Mouse (Mus musculus) midbrain, embryonic 14.5 days (tissue): ENCODE measurements at regions not wholly inside any gene's neighbourhood (a gene's known extent, or its start where the extent isn't known, plus 50 kb on each side); places are given as distances from the start of the nearest gene placed in this dataset.

Experiments
- ATAC-seq: fragments of 200-750 bp; cut with Nextera tagmentation; 2 replicates; pipeline ENCODE4 v1.8.0; 2017; ENCODE audit warnings: moderate number of reproducible peaks, moderate library complexity; ENCODE audit not compliant: low FRiP score, low TSS enrichment
- DNase-seq: peaks from one replicate; pipeline ENCODE4 v3.0.0-alpha.2; 2015
- H3K27ac ChIP-seq: fragments of 300-500 bp; sonication (generic); replicated peaks from 2 replicates; pipeline ENCODE4 v1.5.1; 2014; ENCODE audit warnings: mild to moderate bottlenecking, low read depth, low read length, moderate library complexity
- H3K27me3 ChIP-seq: fragments of 300-500 bp; sonication (generic); 2 replicates; pipeline ENCODE4 v1.6.1; 2014; ENCODE audit warnings: low read length, control low read depth, mixed read lengths; ENCODE audit not compliant: control insufficient read depth, insufficient read depth
- H3K36me3 ChIP-seq: fragments of 300-500 bp; sonication (generic); 2 replicates; pipeline ENCODE4 v1.6.1; 2014; ENCODE audit warnings: low read length, control low read depth; ENCODE audit not compliant: control insufficient read depth, insufficient read depth
- H3K4me1 ChIP-seq: fragments of 300-500 bp; sonication (generic); 2 replicates; pipeline ENCODE4 v1.6.1; 2014; ENCODE audit warnings: mild to moderate bottlenecking, antibody characterized with exemption, low read length, control low read depth; ENCODE audit not compliant: control insufficient read depth, insufficient read depth
- H3K4me2 ChIP-seq: fragments of 300-500 bp; sonication (generic); 2 replicates; pipeline ENCODE4 v1.6.1; 2014; ENCODE audit warnings: mild to moderate bottlenecking, low read length, moderate library complexity
- H3K4me3 ChIP-seq: fragments of 300-500 bp; sonication (generic); replicated peaks from 2 replicates; pipeline ENCODE4 v1.5.1; 2014; ENCODE audit warnings: low read depth, low read length
- H3K9ac ChIP-seq: fragments of 300-500 bp; sonication (generic); replicated peaks from 2 replicates; pipeline ENCODE4 v1.6.1; 2014; ENCODE audit warnings: mild to moderate bottlenecking, low read length, moderate library complexity
- H3K9me3 ChIP-seq: fragments of 300-500 bp; sonication (generic); 2 replicates; pipeline ENCODE4 v1.6.1; 2016; ENCODE audit warnings: low read length, control low read depth, mixed read lengths; ENCODE audit not compliant: control insufficient read depth
- WGBS: fragments of 180-500 bp; shearing (Covaris S2); extraction: QIAGEN DNeasy Blood & Tissue Kit; methylation state at CpG from one replicate; pipeline ENCODE4 v1.1.7; 2014; 5-methylcytosine and 5-hydroxymethylcytosine counted together

- 84% methylated on average over 7 of the region's 7 CpGs for WGBS
- peaks cover 4% of the 10 kb centered on the region; the same call in 1 of the 2 replicates for H3K36me3 ChIP-seq
- H3K27ac ChIP-seq: peak overlapping the region; percentile 37; the same call in 1 of the 2 replicates
These were observed 178.9 kb upstream of the Mrps10 start for GRCm38 (mm10) chr17:47189770-47190169.

GRCm38 (mm10) chr17:47184148-47184547, 173.8 kb upstream of the Ubr2 start:
- H3K27me3 ChIP-seq: no peaks in the 10 kb centered on the region
- H3K9ac ChIP-seq: no peak overlapping the region
- H3K4me3 ChIP-seq: no peak overlapping the region
- no peaks in the 10 kb centered on the region for H3K4me1 ChIP-seq
- DNase-seq (no peak), ATAC-seq (no peak)
- no peak overlapping the region for H3K4me2 ChIP-seq
- no peak overlapping the region for H3K27ac ChIP-seq
- H3K36me3 ChIP-seq: no peaks in the 10 kb centered on the region
- no peaks in the 10 kb centered on the region for H3K9me3 ChIP-seq
- 85% methylated on average over 6 of the region's 6 CpGs for WGBS

More at GRCm38 (mm10) chr17:47189770-47190169, 178.9 kb upstream of the Mrps10 start:
- Histone ChIP-seq H3K4me2 (no peak overlapping the region), H3K9me3 (no peaks in the 10 kb centered on the region), H3K4me1 (peaks cover 12% of the 10 kb centered on the region; the same call in 1 of the 2 replicates), H3K27me3 (no peaks in the 10 kb centered on the region), H3K9ac (no peak overlapping the region), H3K4me3 (no peak overlapping the region)
- DNase-seq: no peak
- ATAC-seq: no peak

DNA sequence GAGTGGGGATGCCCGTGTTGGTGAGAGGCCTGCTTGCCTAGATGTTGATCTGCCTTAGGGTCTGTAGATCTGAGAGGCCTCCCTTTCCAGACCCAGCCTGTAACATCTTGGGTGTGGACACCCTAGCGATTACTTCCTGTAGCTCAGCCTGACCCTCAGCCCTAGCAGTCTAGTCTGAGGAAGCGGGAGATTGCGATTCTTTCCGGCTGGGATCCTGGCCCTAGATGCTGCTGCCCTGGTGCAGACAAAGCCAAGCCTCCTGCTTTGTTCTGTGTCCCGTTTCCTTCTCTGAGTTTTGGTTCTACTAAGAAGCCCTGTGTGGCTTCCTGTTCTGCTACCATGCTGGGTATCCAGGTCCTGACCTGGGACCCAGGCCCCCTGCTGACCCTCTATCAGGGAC, 171.8 kb upstream of the Ubr2 start:
- H3K4me1 ChIP-seq: peaks cover 5% of the 10 kb centered on the region
- no peak overlapping the region for H3K9ac ChIP-seq
- ATAC-seq: no peak
- H3K36me3 ChIP-seq: no peaks in the 10 kb centered on the region
- H3K4me2 ChIP-seq: no peak overlapping the region
- WGBS: 66% methylated on average over 6 of the region's 6 CpGs
- H3K4me3 ChIP-seq: no peak overlapping the region
- no peaks in the 10 kb centered on the region for H3K9me3 ChIP-seq
- no peak for DNase-seq
- no peaks in the 10 kb centered on the region for H3K27me3 ChIP-seq
- H3K27ac ChIP-seq: peak overlapping the region; percentile 52; the same call in 1 of the 2 replicates

- Histone ChIP-seq H3K4me1 (peaks cover 8% of the 10 kb centered on the region), H3K36me3 (no peaks in the 10 kb centered on the region), H3K9ac (no peak overlapping the region), H3K27me3 (no peaks in the 10 kb centered on the region), H3K9me3 (no peaks in the 10 kb centered on the region), H3K4me3 (no peak overlapping the region), H3K4me2 (no peak overlapping the region), H3K27ac (no peak overlapping the region)
- DNase-seq: no peak
- ATAC-seq: no peak
- 86% methylated on average over 5 of the region's 5 CpGs for WGBS
These were observed 169.1 kb upstream of the Ubr2 start for GRCm38 (mm10) chr17:47179410-47179809.

DNA sequence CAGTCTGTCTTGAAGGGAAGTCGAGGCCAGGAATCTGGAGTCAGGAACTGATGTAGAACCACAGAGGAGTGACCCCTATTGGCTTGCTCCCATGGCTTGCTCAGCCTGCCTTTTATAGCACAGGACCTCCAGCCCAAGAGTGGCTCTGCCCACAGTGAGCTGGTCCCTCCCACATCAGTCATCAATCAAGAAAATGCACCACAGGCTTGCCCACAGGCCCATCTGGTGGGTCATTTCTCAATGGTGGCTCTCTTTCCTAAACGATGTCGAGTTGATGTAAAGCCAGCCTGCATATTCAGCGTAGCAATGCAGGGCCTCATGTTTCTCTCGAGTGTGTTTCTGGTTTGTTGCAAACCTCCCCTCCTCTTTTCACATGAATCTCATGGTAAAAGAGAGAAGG, 168.3 kb upstream of the Ubr2 start:
- 81% methylated on average over 5 of the region's 5 CpGs for WGBS
- no peak for ATAC-seq
- Histone ChIP-seq H3K9me3 (no peaks in the 10 kb centered on the region), H3K36me3 (no peaks in the 10 kb centered on the region), H3K27me3 (no peaks in the 10 kb centered on the region), H3K27ac (no peak overlapping the region), H3K9ac (no peak overlapping the region), H3K4me3 (no peak overlapping the region), H3K4me2 (no peak overlapping the region), H3K4me1 (peaks cover 8% of the 10 kb centered on the region)
- no peak for DNase-seq

DNA sequence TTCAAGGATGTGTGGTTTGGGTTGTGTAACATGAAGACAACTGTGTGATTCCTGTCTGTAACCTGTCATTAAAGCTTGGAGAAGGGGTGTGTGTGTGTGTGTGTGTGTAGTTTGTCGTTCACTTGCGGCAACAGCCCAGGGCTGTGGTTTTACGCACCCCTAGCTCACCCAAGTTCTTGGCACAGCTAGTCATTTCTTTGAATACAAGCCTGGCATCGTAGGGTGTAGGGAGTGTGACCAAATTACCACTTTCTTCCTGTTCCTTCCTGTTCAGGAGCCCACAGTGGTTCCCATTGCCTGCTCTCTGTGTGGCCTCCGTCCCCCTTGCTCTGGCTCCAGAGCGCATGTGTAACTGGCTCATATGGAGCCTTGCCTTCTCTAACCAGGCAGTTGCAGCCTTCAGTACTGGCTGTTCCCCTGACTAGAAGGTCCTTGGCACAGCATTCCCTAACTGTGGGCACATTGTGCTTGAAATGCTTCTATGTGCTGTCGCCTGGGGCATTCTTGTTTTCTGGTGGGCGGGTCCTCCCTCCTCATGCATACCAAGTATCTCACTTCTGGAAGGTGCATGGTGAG, 167.4 kb upstream of the Ubr2 start:
- peak; percentile 28 for DNase-seq
- Histone ChIP-seq H3K4me3 (no peak overlapping the region), H3K9me3 (no peaks in the 10 kb centered on the region), H3K27me3 (no peaks in the 10 kb centered on the region), H3K4me1 (peaks cover 8% of the 10 kb centered on the region), H3K27ac (no peak overlapping the region), H3K36me3 (no peaks in the 10 kb centered on the region), H3K9ac (no peak overlapping the region), H3K4me2 (no peak overlapping the region)
- ATAC-seq: no peak
- 88% methylated on average over 8 of the region's 8 CpGs for WGBS

GRCm38 (mm10) chr17:47176328-47176727, 166.0 kb upstream of the Ubr2 start:
- Histone ChIP-seq H3K9ac (no peak overlapping the region), H3K4me1 (peaks cover 8% of the 10 kb centered on the region), H3K9me3 (no peaks in the 10 kb centered on the region), H3K4me2 (no peak overlapping the region), H3K27ac (no peak overlapping the region), H3K27me3 (no peaks in the 10 kb centered on the region), H3K36me3 (no peaks in the 10 kb centered on the region), H3K4me3 (no peak overlapping the region)
- DNase-seq (no peak), ATAC-seq (no peak)
- WGBS: 52% methylated on average over 5 of the region's 5 CpGs

GRCm38 (mm10) chr17:47174748-47175215, 164.4 kb upstream of the Ubr2 start:
- Histone ChIP-seq H3K4me1 (peaks cover 8% of the 10 kb centered on the region), H3K36me3 (no peaks in the 10 kb centered on the region), H3K4me2 (no peak overlapping the region), H3K9me3 (no peaks in the 10 kb centered on the region), H3K27ac (no peak overlapping the region), H3K4me3 (no peak overlapping the region), H3K9ac (no peak overlapping the region), H3K27me3 (no peaks in the 10 kb centered on the region)
- DNase-seq (no peak), ATAC-seq (no peak)
- WGBS: 85% methylated on average over 12 of the region's 12 CpGs

DNA sequence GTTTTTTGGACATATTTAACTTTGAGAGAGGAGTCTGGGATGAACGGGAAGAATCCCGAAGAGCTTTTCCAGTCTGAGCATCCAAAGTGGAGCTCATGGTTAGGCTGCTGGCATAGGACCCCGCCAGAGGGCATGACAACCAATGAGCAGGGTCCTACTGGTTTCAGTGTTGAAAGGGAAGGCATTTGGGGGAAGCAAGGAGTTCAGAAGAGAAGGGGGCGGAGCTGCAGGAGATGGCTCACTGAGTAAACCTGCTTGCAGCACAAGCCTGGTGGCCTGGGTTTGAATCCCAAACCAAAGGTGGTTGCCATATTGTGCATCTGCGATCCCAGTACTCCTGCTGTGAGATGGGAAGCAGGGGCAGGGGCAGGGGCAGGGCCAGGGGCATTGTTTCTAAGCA, 161.4 kb upstream of the Ubr2 start:
- Histone ChIP-seq H3K9ac (no peak overlapping the region), H3K4me1 (peaks cover 8% of the 10 kb centered on the region), H3K4me2 (no peak overlapping the region), H3K9me3 (no peaks in the 10 kb centered on the region), H3K27ac (no peak overlapping the region), H3K36me3 (0 out of 2 replicates have a peak, but pooled peaks cover 6% of the 10 kb centered on the region), H3K4me3 (no peak overlapping the region), H3K27me3 (no peaks in the 10 kb centered on the region)
- 90% methylated on average over 5 of the region's 5 CpGs for WGBS
- ATAC-seq (no peak), DNase-seq (no peak)
